Mouse (Mus musculus): Measurements from ENCODE around the gene Nppc. TPM values are rescaled to one million over a fixed set of nuclear protein-coding genes. Genes with fewer than 3 reads are reported as not detected.

The Nppc gene
- polyA plus RNA-seq, 1 experiment from 2014 or later, result 3.3 TPM

DNA sequence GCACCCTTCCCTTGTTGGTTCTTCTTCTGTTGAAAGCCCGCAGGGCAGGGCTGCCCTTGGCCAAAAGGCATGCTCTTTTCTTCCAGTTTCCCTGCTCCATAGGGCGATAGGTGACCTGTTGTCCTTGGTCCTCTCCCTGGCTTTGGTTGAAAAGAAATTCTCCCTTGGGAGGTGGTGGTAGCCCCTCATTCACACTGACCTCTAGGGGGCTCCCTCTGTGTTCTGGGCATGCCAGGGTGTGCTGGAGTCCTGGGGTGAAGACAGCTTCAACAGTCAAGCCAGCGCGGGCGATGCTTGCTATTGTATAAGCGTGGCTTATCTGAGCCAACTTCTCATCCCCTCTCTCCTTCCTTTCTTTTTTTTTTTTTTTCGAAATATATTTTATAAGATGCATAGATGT is 26.6 kb upstream of the Nppc start:
- H3K4me3 ChIP-seq, result no peak overlapping the region
- no peaks in the 10 kb centered on the region for H3K36me3 ChIP-seq (replicated peaks)
- no peak overlapping the region for H3K27ac ChIP-seq
- H3K4me1 ChIP-seq, result no peaks in the 10 kb centered on the region
- H3K4me2 ChIP-seq, result no peak overlapping the region
- ATAC-seq (replicated peaks), result no peak
- WGBS, result 38% methylated on average over 7 of the region's 7 CpGs
- H3K27me3 ChIP-seq (replicated peaks), result no peaks in the 10 kb centered on the region
- H3K9ac ChIP-seq, result no peak overlapping the region
- H3K9me3 ChIP-seq, result no peaks in the 10 kb centered on the region

DNA sequence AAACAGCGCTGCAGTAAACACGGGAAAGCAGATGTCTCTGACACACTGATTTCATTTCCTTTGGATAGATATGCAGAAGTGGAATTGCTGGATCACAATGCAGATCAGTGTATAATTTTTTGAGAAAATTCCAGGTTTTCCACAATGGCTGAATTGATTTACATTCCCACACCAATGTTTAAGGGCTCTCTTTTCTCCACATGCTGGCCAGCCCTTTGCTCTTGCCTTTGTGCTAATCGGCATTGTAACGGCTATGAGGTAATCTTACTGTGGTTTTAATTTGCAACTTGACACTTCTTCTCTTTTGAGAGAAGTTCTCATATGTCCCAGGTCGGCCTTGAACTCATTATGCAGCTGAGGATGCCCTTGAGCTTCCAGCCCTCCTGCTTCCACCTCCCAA is 20.7 kb upstream of the Nppc start:
- Histone ChIP-seq H3K27me3 (replicated peaks) (no peaks in the 10 kb centered on the region), H3K27ac (no peak overlapping the region), H3K4me1 (no peaks in the 10 kb centered on the region), H3K4me2 (no peak overlapping the region), H3K9me3 (no peaks in the 10 kb centered on the region), H3K36me3 (replicated peaks) (no peaks in the 10 kb centered on the region), H3K4me3 (no peak overlapping the region), H3K9ac (no peak overlapping the region)
- WGBS, result 72% methylated on average over 5 of the region's 5 CpGs
- no peak for ATAC-seq (replicated peaks)

DNA sequence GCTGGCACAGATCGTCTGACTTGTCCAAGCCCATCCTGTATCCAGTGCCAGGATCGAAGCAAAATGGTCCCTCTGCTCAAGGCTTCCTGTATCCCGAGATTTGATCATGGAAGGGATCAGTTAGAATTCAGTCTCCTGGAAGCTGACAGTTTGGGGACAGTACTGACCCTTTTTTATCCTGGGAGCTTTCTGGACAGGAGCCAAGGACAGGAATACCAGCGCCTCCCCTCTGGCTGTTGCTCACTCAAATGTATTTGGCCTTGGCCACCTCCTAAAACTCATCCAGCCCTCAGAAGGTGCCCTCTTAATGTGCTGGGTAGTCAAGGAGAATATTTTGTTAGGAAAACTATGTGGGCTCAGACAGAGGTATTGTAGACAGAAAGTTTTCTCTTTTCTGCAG is 16.9 kb upstream of the Nppc start:
- H3K27me3 ChIP-seq (replicated peaks), result no peaks in the 10 kb centered on the region
- WGBS, result 82% methylated on average over 4 of the region's 4 CpGs
- H3K4me3 ChIP-seq, result no peak overlapping the region
- H3K4me2 ChIP-seq, result no peak overlapping the region
- no peaks in the 10 kb centered on the region for H3K9me3 ChIP-seq
- ATAC-seq (replicated peaks), result no peak
- no peak overlapping the region for H3K27ac ChIP-seq
- H3K4me1 ChIP-seq, result no peaks in the 10 kb centered on the region
- no peaks in the 10 kb centered on the region for H3K36me3 ChIP-seq (replicated peaks)
- no peak overlapping the region for H3K9ac ChIP-seq

DNA sequence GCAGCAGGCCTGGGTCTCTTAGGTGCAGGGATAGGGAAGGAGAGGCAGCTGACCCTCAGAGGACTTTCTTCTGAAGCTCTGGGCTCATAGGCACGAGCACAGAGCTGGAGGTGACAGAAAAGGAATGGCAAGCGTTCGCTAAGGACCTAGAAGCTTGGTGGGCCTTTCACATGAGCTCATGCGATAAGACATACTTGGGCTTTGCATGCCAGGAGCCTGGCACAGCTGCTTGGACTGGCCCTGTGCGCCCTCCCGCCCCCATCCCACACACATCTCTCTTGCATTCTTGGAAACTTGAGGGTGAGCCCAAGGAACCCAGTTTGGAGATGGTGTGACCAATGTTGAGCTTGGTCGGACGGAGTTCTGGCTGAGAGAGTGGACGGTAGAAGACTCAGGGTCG is 8.3 kb upstream of the Nppc start:
- Histone ChIP-seq H3K27me3 (replicated peaks) (no peaks in the 10 kb centered on the region), H3K4me3 (no peak overlapping the region), H3K9me3 (no peaks in the 10 kb centered on the region), H3K4me1 (no peaks in the 10 kb centered on the region), H3K27ac (no peak overlapping the region), H3K4me2 (no peak overlapping the region), H3K36me3 (replicated peaks) (no peaks in the 10 kb centered on the region), H3K9ac (no peak overlapping the region)
- WGBS, result 86% methylated on average over 10 of the region's 10 CpGs
- no peak for ATAC-seq (replicated peaks)

DNA sequence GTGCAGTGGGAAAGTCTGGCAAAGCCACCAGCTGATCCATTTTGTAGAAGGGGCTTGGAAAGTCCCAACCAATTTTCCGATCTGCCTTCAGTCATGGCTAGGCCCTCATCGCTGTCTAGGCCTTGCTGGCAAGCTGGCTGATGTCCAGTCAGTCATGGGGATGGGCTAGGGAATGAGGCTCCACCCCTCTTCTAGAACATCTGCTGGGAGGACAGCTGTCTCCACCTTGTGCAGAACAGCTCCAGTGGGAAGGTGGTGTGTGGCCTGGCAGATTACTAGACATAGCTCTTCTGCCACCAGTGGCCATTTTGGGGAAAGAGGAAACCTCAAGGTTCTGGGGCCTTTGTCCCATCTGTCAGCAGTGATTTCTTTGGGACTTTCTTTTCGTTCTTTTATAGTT is 7.3 kb upstream of the Nppc start:
- H3K36me3 ChIP-seq (replicated peaks), result no peaks in the 10 kb centered on the region
- WGBS, result 85% methylated on average over 3 of the region's 3 CpGs
- H3K4me1 ChIP-seq, result no peaks in the 10 kb centered on the region

DNA sequence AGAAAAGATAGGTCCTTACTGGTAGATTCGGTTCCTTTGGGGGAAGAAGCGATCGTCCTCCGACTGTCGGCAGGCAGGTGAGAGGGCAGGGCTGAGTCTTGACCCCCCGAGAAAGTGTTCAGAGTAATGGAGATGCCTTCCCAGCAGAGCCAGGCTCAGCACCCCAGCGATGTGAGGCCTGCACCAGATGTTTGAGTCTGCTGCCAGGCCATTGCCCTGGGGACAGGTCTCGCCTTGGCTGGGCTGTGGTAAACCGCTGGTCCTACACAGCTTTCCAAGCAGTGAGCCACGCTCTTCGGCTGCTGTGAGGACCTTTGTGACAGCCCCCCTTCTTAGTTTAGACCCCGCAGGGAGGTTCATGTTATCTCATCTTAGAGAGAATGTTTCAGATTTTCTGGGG is 4.8 kb upstream of the Nppc start:
- Histone ChIP-seq H3K27ac (no peak overlapping the region), H3K4me2 (no peak overlapping the region), H3K9me3 (no peaks in the 10 kb centered on the region), H3K27me3 (replicated peaks) (peaks cover 8% of the 10 kb centered on the region; the same call in 1 of the 2 replicates), H3K4me1 (0 out of 2 replicates have a peak, but pooled peaks cover 4% of the 10 kb centered on the region), H3K9ac (no peak overlapping the region), H3K4me3 (no peak overlapping the region), H3K36me3 (replicated peaks) (no peaks in the 10 kb centered on the region)
- WGBS, result 87% methylated on average over 12 of the region's 12 CpGs
- ATAC-seq (replicated peaks), result no peak

More for the DNA sequence above, 7.3 kb upstream of the Nppc start:
- no peak overlapping the region for H3K27ac ChIP-seq
- H3K9me3 ChIP-seq, result no peaks in the 10 kb centered on the region
- no peak overlapping the region for H3K4me2 ChIP-seq
- no peak overlapping the region for H3K4me3 ChIP-seq
- no peak for ATAC-seq (replicated peaks)
- H3K9ac ChIP-seq, result no peak overlapping the region
- no peaks in the 10 kb centered on the region for H3K27me3 ChIP-seq (replicated peaks)

DNA sequence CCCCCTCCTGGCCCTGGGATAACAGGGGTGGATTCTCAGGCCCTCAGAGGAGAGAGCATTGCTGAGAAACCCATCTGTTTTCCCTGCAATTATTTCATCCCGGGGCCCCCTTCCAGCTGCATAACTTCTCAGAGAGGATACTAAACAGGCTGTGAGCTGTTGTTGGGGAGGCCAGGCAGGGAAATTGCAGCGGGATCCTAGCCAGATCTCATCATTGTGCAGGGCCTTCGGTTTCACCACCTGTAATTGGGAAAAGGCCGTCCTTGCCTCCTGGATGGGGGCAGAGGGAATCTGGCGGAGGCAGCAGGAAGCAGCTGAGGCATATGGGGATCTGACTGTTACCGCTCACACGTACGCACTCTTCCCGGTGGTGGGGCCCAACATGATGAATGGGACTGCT is 4.0 kb upstream of the Nppc start:
- H3K36me3 ChIP-seq (replicated peaks), result no peaks in the 10 kb centered on the region
- no peak overlapping the region for H3K4me2 ChIP-seq
- H3K9me3 ChIP-seq, result no peaks in the 10 kb centered on the region
- H3K9ac ChIP-seq, result no peak overlapping the region
- WGBS, result 74% methylated on average over 9 of the region's 9 CpGs
- H3K27ac ChIP-seq, result no peak overlapping the region
- peaks cover 8% of the 10 kb centered on the region; the same call in 1 of the 2 replicates for H3K27me3 ChIP-seq (replicated peaks)
- ATAC-seq (replicated peaks), result no peak
- no peak overlapping the region for H3K4me3 ChIP-seq
- H3K4me1 ChIP-seq, result peaks cover 9% of the 10 kb centered on the region; the same call in 1 of the 2 replicates

DNA sequence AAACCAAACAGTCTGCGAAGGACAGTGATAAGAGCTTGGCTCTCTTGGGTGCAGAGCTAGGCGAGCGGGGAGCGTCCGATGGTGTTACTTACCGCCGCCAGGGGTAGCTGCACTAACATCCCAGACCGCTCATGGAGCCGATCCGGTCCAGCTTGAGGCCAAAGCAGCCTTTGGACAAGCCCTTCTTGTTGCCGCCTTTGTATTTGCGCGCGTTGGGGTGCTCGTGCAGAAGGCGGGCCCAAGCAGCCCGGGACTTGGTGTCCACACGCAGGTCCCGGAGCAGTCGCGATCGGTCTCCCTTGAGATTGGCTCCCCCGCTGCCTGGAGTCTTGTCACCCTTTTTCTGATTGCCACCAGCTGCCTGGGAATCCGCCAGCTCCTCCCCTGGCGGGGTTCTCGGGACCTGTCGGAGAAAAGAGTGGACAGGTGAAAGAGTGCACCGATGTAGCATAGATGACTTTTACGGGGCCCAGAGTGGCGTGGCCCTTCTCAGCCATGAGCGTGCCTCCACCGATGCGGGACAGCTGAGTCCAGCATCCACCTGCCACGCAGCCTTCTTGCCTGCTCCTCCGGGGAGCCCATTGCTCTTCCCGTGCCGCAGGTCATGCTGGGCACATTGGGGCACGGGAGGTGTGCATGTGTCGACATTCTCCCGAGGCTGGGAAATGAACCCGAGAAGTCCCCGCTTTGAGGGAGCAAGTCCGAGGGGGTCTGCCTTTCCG is 658 bp downstream of the Nppc start:
- H3K9ac ChIP-seq, result peak overlapping the region; percentile 62
- peak; percentile 73 for ATAC-seq (replicated peaks)
- H3K9me3 ChIP-seq, result no peaks in the 10 kb centered on the region
- H3K4me1 ChIP-seq, result peaks cover 9% of the 10 kb centered on the region; the same call in 1 of the 2 replicates
- peak overlapping the region; percentile 55 for H3K4me3 ChIP-seq
- H3K36me3 ChIP-seq (replicated peaks), result no peaks in the 10 kb centered on the region
- peaks cover 13% of the 10 kb centered on the region for H3K27me3 ChIP-seq (replicated peaks)
- H3K27ac ChIP-seq, result no peak overlapping the region
- H3K4me2 ChIP-seq, result peak overlapping the region; percentile 88
- under 1% methylated on average over 44 of the region's 44 CpGs for WGBS

DNA sequence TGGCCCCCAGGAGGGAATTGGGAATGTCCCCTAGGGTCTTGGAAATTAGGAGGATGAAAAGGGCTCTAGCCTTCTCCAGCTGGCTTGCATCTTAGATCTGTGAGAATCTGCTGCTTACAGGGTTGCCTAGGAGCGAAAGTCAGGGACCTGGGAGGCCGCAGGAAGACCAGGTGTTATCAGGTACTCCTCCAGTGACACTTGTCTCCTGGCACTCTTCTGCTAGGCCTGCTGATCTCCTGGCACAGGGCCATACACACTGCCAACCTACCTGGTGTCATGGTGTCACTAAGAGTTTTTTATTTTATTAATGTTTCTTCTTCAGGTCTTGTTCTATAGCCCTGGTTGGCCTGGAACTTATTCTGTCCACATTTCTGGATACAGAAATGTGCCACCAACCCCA is 5.3 kb downstream of the Nppc start:
- no peak overlapping the region for H3K4me2 ChIP-seq
- no peak overlapping the region for H3K27ac ChIP-seq
- H3K9me3 ChIP-seq, result no peaks in the 10 kb centered on the region
- peaks cover 5% of the 10 kb centered on the region; the same call in 1 of the 2 replicates for H3K4me1 ChIP-seq
- H3K27me3 ChIP-seq (replicated peaks), result peaks cover 5% of the 10 kb centered on the region
- no peak overlapping the region for H3K4me3 ChIP-seq
- no peaks in the 10 kb centered on the region for H3K36me3 ChIP-seq (replicated peaks)
- no peak overlapping the region for H3K9ac ChIP-seq
- ATAC-seq (replicated peaks), result no peak
- WGBS, result 88% methylated on average over 2 of the region's 2 CpGs

DNA sequence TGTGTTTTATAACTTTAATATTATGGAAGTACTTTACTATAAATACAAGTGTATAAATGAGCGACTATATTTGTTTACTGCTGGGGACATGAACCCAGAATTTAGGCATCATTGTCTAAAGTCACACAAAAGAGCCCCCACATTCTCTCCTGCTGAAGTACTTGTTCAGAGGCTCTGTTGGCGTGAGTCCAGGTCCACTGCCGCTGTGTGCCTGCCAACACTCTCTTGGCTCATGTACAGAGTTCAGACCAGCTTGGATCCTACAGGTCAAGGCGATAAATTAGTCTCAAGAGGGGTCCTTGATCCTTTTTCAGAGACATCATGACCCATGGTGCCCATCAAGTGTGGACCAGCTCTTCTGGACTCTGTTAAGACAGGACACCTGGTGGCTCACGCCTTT is 13.3 kb downstream of the Nppc start:
- Histone ChIP-seq H3K4me2 (no peak overlapping the region), H3K9ac (no peak overlapping the region), H3K9me3 (no peaks in the 10 kb centered on the region), H3K4me1 (no peaks in the 10 kb centered on the region), H3K36me3 (replicated peaks) (no peaks in the 10 kb centered on the region), H3K4me3 (no peak overlapping the region), H3K27me3 (replicated peaks) (no peaks in the 10 kb centered on the region), H3K27ac (no peak overlapping the region)
- no peak for ATAC-seq (replicated peaks)
- WGBS, result 81% methylated on average over 5 of the region's 5 CpGs

DNA sequence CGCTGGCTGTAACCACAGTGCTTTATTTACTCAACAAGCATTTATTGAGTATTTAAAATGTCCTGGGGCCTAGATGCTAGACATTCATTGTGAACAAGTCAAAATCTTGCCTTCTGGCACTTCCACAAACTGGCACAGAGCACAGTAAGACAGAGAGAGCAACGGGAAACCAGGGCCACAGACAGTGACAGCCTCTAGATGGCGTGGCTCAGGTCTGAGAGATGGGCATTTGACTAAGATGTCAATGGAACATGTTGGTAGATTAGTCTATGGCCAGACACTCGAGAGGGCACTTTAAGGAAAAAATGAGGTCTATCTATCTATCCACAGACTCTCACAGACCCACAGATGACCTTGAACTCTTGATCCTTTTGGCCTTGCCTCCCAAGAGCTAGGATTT is 17.7 kb downstream of the Nppc start:
- Histone ChIP-seq H3K27ac (no peak overlapping the region), H3K4me2 (no peak overlapping the region), H3K9me3 (no peaks in the 10 kb centered on the region), H3K27me3 (replicated peaks) (no peaks in the 10 kb centered on the region), H3K9ac (no peak overlapping the region), H3K4me1 (no peaks in the 10 kb centered on the region), H3K4me3 (no peak overlapping the region), H3K36me3 (replicated peaks) (no peaks in the 10 kb centered on the region)
- ATAC-seq (replicated peaks), result no peak
- WGBS, result 55% methylated on average over 4 of the region's 4 CpGs

DNA sequence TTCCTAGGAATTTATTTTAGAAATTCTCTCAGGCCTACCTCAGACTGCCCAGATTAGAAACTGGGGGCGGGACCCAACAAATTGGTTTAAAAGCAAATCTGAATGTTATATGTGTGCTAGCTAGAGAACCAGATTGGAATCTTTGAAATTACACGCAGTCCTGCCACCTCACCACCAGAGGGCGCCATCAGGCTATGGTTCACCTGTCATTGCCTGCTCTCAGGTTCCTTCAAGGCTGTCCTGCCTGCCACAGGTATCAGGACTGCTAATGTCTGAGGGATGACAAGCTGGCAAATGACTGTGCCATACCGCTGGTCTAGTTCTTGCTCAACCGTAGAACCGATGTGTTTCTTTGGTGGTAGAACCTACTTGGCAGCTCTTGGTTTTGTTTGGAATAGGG is 20.1 kb downstream of the Nppc start:
- Histone ChIP-seq H3K4me3 (no peak overlapping the region), H3K4me1 (no peaks in the 10 kb centered on the region), H3K36me3 (replicated peaks) (no peaks in the 10 kb centered on the region), H3K27me3 (replicated peaks) (no peaks in the 10 kb centered on the region), H3K9ac (no peak overlapping the region), H3K27ac (no peak overlapping the region), H3K4me2 (no peak overlapping the region), H3K9me3 (no peaks in the 10 kb centered on the region)
- ATAC-seq (replicated peaks), result peak; percentile 69; the same call in 1 of the 2 replicates
- WGBS, result 15% methylated on average over 6 of the region's 6 CpGs

DNA sequence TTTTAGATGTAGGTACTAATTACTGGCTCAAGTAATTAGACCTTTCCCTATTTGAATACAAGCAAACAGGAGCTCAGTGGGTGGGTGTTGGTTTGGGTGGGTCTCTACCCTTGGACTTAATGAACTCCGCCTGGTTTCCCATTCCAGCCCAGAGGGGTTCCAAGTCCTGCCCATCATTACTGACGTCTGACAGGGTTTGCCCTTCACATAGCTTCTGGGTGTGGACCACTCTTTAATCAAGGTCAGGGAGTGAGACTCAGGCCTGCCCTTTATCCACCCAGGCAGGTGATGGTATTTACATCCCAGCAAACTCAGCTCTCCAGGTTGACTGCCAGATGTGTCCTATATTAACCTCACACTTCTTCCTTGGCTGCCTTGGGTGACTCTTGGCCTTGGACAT is 22.9 kb downstream of the Nppc start:
- Histone ChIP-seq H3K36me3 (replicated peaks) (no peaks in the 10 kb centered on the region), H3K4me1 (no peaks in the 10 kb centered on the region), H3K27me3 (replicated peaks) (no peaks in the 10 kb centered on the region), H3K9ac (no peak overlapping the region), H3K4me2 (no peak overlapping the region), H3K9me3 (no peaks in the 10 kb centered on the region), H3K4me3 (no peak overlapping the region), H3K27ac (no peak overlapping the region)
- WGBS, result 53% methylated on average over 2 of the region's 2 CpGs
- no peak for ATAC-seq (replicated peaks)

All from midbrain, embryonic 15.5 days (tissue).